Mouse (Mus musculus) liver, postnatal 0 days (tissue): ENCODE data around the gene Rhbg. TPM values are rescaled to one million over a fixed set of nuclear protein-coding genes. Genes with fewer than 3 reads are reported as not detected.

ENCODE experiments used
- ATAC-seq: fragments of 200-750 bp; cut with Nextera tagmentation; 2 replicates; pipeline ENCODE4 v1.8.0; 2017; ENCODE audit warnings: mild to moderate bottlenecking, moderate library complexity
- DNase-seq: peaks from one replicate; pipeline ENCODE4 v3.0.0-alpha.2; 2016
- H3K27ac ChIP-seq: fragments of 300-500 bp; sonication (generic); 2 replicates; pipeline ENCODE4 v1.5.1; 2014; ENCODE audit warnings: antibody characterized with exemption, moderate library complexity, mild to moderate bottlenecking, low read depth
- H3K27me3 ChIP-seq: fragments of 300-500 bp; sonication (generic); 2 replicates; pipeline ENCODE4 v1.6.1; 2014; ENCODE audit warnings: low read length, control low read depth, mixed read lengths; ENCODE audit not compliant: insufficient read depth
- H3K36me3 ChIP-seq: fragments of 300-500 bp; sonication (generic); replicated peaks from 2 replicates; pipeline ENCODE4 v1.6.1; 2014; ENCODE audit warnings: mild to moderate bottlenecking, control low read depth, low read length, moderate library complexity, mixed read lengths; ENCODE audit not compliant: insufficient read depth
- H3K4me1 ChIP-seq: fragments of 300-500 bp; sonication (generic); 2 replicates; pipeline ENCODE4 v1.6.1; 2014; ENCODE audit warnings: antibody characterized with exemption, mild to moderate bottlenecking, control low read depth; ENCODE audit not compliant: insufficient read depth
- H3K4me2 ChIP-seq: fragments of 300-500 bp; sonication (generic); 2 replicates; pipeline ENCODE4 v1.6.1; 2014; ENCODE audit warnings: low read depth, mild to moderate bottlenecking, low read length, moderate library complexity, mixed read lengths
- H3K4me3 ChIP-seq: fragments of 300-500 bp; sonication (generic); 2 replicates; pipeline ENCODE4 v1.5.1; 2014; ENCODE audit warnings: low read depth, low read length
- H3K9ac ChIP-seq: fragments of 300-500 bp; sonication (generic); replicated peaks from 2 replicates; pipeline ENCODE4 v1.6.1; 2014; ENCODE audit warnings: mild to moderate bottlenecking, moderate library complexity
- H3K9me3 ChIP-seq: fragments of 300-500 bp; sonication (generic); 2 replicates; pipeline ENCODE4 v1.6.1; 2016; ENCODE audit warnings: mild to moderate bottlenecking, control low read depth, low read length, mixed read lengths
- CTCF ChIP-seq: sonication (generic); IDR thresholded peaks from 2 replicates; pipeline ENCODE4 v1.5.1; 2016; ENCODE audit warnings: antibody characterized with exemption, low read depth
- EP300 ChIP-seq: IDR thresholded peaks from 2 replicates; pipeline ENCODE4 v1.6.1; 2016; ENCODE audit warnings: antibody characterized with exemption, low read depth, mild to moderate bottlenecking
- WGBS: fragments of 180-500 bp; shearing (Covaris S2); extraction: QIAGEN DNeasy Blood & Tissue Kit; methylation state at CpG from one replicate; pipeline ENCODE4 v1.1.7; 2014; ENCODE audit not compliant: insufficient replicate concordance; 5-methylcytosine and 5-hydroxymethylcytosine counted together
- polyA plus RNA-seq: library from polyadenylated mRNA; unstranded; fragments of >200 nt; fragmentation: Nextera tagmentation; extraction: Ambion mirVana; gene quantifications from 2 replicates; pipeline ENCODE4 v1.2.1, GENCODE M21; 2015

Rhbg gene
- polyA plus RNA-seq, 1 experiment from 2014 or later, result 7.0 TPM

GRCm38 (mm10) chr3:88232301-88232702 is 22.2 kb downstream of the Rhbg start:
- no peak for ATAC-seq
- Histone ChIP-seq H3K9ac (no peak overlapping the region), H3K4me2 (no peak overlapping the region), H3K4me1 (no peaks in the 10 kb centered on the region), H3K27me3 (peaks cover 31% of the 10 kb centered on the region; the same call in 1 of the 2 replicates), H3K36me3 (no peaks in the 10 kb centered on the region), H3K27ac (no peak overlapping the region), H3K9me3 (no peaks in the 10 kb centered on the region), H3K4me3 (no peak overlapping the region)
- WGBS, result 51% methylated on average over 7 of the region's 7 CpGs
- TF ChIP-seq CTCF (no peak), EP300 (no peak)
- no peak for DNase-seq

DNA sequence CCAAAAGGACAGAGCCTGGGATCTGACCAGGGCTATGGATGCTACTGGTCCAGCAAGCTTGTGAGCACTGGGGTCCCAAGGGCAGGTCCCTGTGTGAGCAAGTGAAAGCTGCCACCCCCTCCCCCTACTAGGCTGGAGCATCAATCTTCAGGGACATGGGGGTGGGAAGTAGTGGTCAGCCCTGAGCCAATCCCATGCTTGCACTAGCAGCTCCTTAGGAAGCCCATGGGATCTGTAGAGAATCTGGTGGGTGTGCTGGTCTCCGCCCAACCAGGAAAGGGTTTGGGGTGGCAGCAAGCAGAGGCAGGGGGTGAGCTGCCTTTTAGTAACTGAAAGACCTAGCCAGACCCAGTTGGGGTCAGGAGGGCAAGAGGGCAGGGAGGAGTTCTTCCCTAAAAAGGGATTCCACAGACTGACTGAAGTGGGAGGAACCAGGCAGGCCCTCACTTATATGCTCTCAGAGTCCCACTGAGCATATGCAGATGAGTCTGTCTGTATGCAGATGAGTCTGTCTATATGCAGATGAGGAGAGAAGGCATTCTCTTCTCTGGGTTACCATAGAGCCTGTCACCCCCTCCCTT is 23.4 kb downstream of the Rhbg start:
- 64% methylated on average over 1 of the region's 1 CpGs for whole genome bisulfite sequencing
- Histone ChIP-seq H3K4me1 (no peaks in the 10 kb centered on the region), H3K4me2 (no peak overlapping the region), H3K9me3 (no peaks in the 10 kb centered on the region), H3K36me3 (no peaks in the 10 kb centered on the region), H3K27ac (no peak overlapping the region), H3K9ac (no peak overlapping the region), H3K4me3 (no peak overlapping the region), H3K27me3 (peaks cover 23% of the 10 kb centered on the region; the same call in 1 of the 2 replicates)
- ATAC-seq (no peak), DNase-seq (no peak)
- TF ChIP-seq EP300, result no peak
- no peak for TF ChIP-seq CTCF

DNA sequence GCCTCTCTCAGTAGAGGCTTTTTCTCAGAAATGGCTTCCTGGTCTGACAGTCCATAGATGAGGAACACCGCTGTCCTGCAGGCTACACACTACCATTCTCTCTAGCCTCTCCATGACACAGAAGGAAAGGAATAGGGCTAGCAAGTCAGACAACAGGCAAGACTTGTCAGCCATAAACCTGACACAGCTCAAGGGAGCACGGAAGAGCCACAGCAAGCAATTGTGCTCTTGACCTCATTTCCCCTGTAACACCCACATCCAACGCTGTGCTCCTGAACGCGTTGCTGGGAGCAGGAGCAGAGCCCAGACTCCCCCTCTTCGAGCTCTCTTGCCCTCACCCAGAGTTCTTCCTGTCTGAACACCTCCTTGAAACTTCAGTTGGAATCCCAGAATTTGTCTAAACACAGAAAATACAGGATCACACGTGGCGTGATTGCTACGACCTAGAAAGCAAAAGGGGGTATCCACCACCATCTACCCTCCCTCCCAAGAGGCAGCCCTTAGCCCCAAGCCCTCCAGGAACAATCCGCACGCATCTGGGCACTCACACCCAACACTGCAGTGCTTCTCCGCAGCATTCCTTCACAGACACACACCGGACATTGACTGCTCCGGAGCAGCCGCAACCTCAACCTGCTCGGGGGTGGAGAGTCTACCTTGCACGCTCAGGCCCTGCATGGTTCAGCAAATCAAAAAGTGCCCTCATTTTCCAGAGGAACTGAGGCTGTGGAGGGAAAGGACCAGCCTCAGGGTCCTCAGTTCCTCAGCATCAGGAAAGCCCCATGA is 24.1 kb downstream of the Rhbg start:
- Histone ChIP-seq H3K36me3 (no peaks in the 10 kb centered on the region), H3K27ac (no peak overlapping the region), H3K4me3 (no peak overlapping the region), H3K27me3 (peaks cover 18% of the 10 kb centered on the region; the same call in 1 of the 2 replicates), H3K9ac (no peak overlapping the region), H3K9me3 (no peaks in the 10 kb centered on the region), H3K4me1 (no peaks in the 10 kb centered on the region), H3K4me2 (no peak overlapping the region)
- TF ChIP-seq EP300, result no peak
- no peak for TF ChIP-seq CTCF
- WGBS, result 41% methylated on average over 17 of the region's 17 CpGs
- ATAC-seq (no peak), DNase-seq (no peak)

GRCm38 (mm10) chr3:88229526-88229925 is 25.0 kb downstream of the Rhbg start:
- no peak for ATAC-seq
- H3K36me3 ChIP-seq, result no peaks in the 10 kb centered on the region
- no peaks in the 10 kb centered on the region for H3K4me1 ChIP-seq
- H3K9ac ChIP-seq, result no peak overlapping the region
- DNase-seq, result no peak
- TF ChIP-seq EP300, result no peak
- TF ChIP-seq CTCF, result no peak
- H3K9me3 ChIP-seq, result no peaks in the 10 kb centered on the region
- 69% methylated on average over 6 of the region's 6 CpGs for WGBS
- H3K4me2 ChIP-seq, result no peak overlapping the region
- H3K27ac ChIP-seq, result no peak overlapping the region
- peaks cover 18% of the 10 kb centered on the region; the same call in 1 of the 2 replicates for H3K27me3 ChIP-seq
- H3K4me3 ChIP-seq, result no peak overlapping the region

DNA sequence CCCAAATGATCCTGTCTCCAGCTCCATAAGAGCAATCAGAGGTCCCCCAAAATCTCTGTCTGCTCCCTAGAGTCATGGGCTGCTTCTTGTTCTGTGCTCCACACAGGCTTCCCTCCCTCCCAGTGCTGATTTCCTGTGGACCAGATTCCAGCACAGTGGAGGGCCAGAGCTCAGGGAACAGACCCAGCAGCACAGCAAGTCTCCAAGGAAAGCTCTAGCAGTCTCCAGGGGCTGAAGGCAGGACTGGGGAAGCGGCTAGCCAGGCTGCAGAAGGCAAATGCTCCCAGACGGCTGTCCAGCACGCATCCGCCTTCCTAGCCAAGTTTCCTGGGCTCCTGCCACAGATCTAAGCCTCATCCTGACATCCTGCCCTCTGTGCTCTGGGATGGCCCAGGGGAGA is 25.6 kb downstream of the Rhbg start:
- Histone ChIP-seq H3K9me3 (no peaks in the 10 kb centered on the region), H3K36me3 (no peaks in the 10 kb centered on the region), H3K9ac (no peak overlapping the region), H3K27ac (no peak overlapping the region), H3K27me3 (peaks cover 15% of the 10 kb centered on the region; the same call in 1 of the 2 replicates), H3K4me1 (no peaks in the 10 kb centered on the region), H3K4me3 (no peak overlapping the region), H3K4me2 (no peak overlapping the region)
- ATAC-seq, result no peak
- DNase-seq, result no peak
- TF ChIP-seq EP300 (no peak), CTCF (no peak)
- WGBS, result 47% methylated on average over 4 of the region's 4 CpGs

DNA sequence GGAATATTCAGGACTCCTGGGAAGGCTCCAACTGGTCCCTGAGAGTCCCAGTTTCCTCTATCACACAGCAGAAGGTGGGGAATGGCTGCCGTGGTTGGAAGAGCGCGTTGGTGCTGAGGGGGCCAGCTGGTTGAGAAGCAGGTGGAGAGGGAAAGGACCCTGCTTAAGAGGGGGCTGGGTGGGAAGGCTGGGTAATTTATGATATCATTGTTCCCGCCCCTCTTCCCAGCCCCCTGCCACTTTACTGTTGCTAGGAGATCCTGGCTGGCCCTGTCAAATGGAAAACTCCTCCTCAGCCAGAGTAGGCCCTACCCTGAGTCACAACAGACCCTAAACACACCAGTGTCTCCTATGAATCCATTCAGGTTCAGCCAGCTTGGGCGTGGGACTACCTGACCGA is 26.5 kb downstream of the Rhbg start:
- no peaks in the 10 kb centered on the region for H3K36me3 ChIP-seq
- DNase-seq, result no peak
- TF ChIP-seq EP300, result no peak
- no peak for TF ChIP-seq CTCF
- H3K4me1 ChIP-seq, result no peaks in the 10 kb centered on the region
- H3K9me3 ChIP-seq, result no peaks in the 10 kb centered on the region
- H3K27me3 ChIP-seq, result peaks cover 13% of the 10 kb centered on the region; the same call in 1 of the 2 replicates
- ATAC-seq, result no peak
- 58% methylated on average over 6 of the region's 6 CpGs for WGBS
- H3K4me2 ChIP-seq, result no peak overlapping the region
- H3K9ac ChIP-seq, result no peak overlapping the region
- no peak overlapping the region for H3K27ac ChIP-seq
- H3K4me3 ChIP-seq, result no peak overlapping the region
